Mouse (Mus musculus) hindbrain, embryonic 16.5 days (tissue): ENCODE data around the gene Git1. TPM values are rescaled to one million over a fixed set of nuclear protein-coding genes. Genes with fewer than 3 reads are reported as not detected.

Experiments used
- ATAC-seq: fragments of 200-750 bp; cut with Nextera tagmentation; 2 replicates; pipeline ENCODE4 v1.8.0; 2017; ENCODE audit warnings: moderate TSS enrichment, moderate library complexity
- H3K27ac ChIP-seq: fragments of 300-500 bp; sonication (generic); 2 replicates; pipeline ENCODE4 v1.5.1; 2014; ENCODE audit warnings: low read depth, mild to moderate bottlenecking, control low read depth, low read length, moderate library complexity
- H3K27me3 ChIP-seq: fragments of 300-500 bp; sonication (generic); replicated peaks from 2 replicates; pipeline ENCODE4 v1.6.1; 2014; ENCODE audit warnings: low read length; ENCODE audit not compliant: control insufficient read depth, insufficient read depth
- H3K36me3 ChIP-seq: fragments of 300-500 bp; sonication (generic); 2 replicates; pipeline ENCODE4 v1.6.1; 2014; ENCODE audit warnings: mild to moderate bottlenecking, low read length, moderate library complexity, mixed read lengths; ENCODE audit not compliant: control insufficient read depth, insufficient read depth
- H3K4me1 ChIP-seq: fragments of 300-500 bp; sonication (generic); 2 replicates; pipeline ENCODE4 v1.6.1; 2014; ENCODE audit warnings: low read depth, low read length; ENCODE audit not compliant: control insufficient read depth, insufficient read depth
- H3K4me2 ChIP-seq: fragments of 300-500 bp; sonication (generic); 2 replicates; pipeline ENCODE4 v1.6.1; 2014; ENCODE audit warnings: mild to moderate bottlenecking, low read length, control low read depth, moderate library complexity
- H3K4me3 ChIP-seq: fragments of 300-500 bp; sonication (generic); 2 replicates; pipeline ENCODE4 v1.5.1; 2014; ENCODE audit warnings: mild to moderate bottlenecking, low read length, control low read depth, moderate library complexity
- H3K9ac ChIP-seq: fragments of 300-500 bp; sonication (generic); 2 replicates; pipeline ENCODE4 v1.6.1; 2014; ENCODE audit warnings: low read depth, mild to moderate bottlenecking, control low read depth, low read length, moderate library complexity
- H3K9me3 ChIP-seq: fragments of 300-500 bp; sonication (generic); 2 replicates; pipeline ENCODE4 v1.6.1; 2014; ENCODE audit warnings: mild to moderate bottlenecking, low read length, moderate library complexity; ENCODE audit not compliant: control insufficient read depth
- WGBS: fragments of 180-500 bp; shearing (Covaris S2); extraction: QIAGEN DNeasy Blood & Tissue Kit; methylation state at CpG from one replicate; pipeline ENCODE4 v1.1.7; 2014; 5-methylcytosine and 5-hydroxymethylcytosine counted together
- polyA plus RNA-seq: library from polyadenylated mRNA; unstranded; fragments of >200 nt; fragmentation: Nextera tagmentation; extraction: Ambion mirVana; gene quantifications from 2 replicates; pipeline ENCODE4 v1.2.1, GENCODE M21; 2015

Gene Git1
- polyA plus RNA-seq, 1 experiment from 2014 or later = 14.0 TPM

DNA sequence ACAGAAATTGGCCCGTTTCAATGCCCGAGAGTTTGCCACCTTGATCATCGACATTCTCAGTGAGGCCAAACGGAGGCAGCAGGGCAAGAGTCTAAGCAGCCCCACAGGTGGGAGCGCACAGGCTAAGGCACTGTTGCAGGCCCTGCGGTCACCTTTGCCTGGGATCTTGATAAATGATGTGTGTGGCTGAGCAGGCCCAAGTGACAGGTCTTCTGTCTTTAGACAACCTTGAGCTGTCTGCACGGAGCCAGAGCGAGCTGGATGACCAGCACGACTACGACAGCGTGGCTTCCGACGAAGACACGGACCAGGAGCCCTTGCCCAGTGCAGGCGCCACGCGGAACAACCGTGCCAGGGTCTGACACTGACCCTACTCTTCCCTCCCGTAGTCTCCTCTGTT, 11.0 kb downstream of the Git1 start:
- H3K36me3 ChIP-seq = peaks cover 40% of the 10 kb centered on the region
- H3K9me3 ChIP-seq = no peaks in the 10 kb centered on the region
- no peak overlapping the region for H3K9ac ChIP-seq
- no peak overlapping the region for H3K27ac ChIP-seq
- H3K27me3 ChIP-seq = no peaks in the 10 kb centered on the region
- H3K4me1 ChIP-seq = peaks cover 19% of the 10 kb centered on the region
- no peak for ATAC-seq
- H3K4me2 ChIP-seq = no peak overlapping the region
- WGBS = 95% methylated on average over 19 of the region's 19 CpGs
- no peak overlapping the region for H3K4me3 ChIP-seq

DNA sequence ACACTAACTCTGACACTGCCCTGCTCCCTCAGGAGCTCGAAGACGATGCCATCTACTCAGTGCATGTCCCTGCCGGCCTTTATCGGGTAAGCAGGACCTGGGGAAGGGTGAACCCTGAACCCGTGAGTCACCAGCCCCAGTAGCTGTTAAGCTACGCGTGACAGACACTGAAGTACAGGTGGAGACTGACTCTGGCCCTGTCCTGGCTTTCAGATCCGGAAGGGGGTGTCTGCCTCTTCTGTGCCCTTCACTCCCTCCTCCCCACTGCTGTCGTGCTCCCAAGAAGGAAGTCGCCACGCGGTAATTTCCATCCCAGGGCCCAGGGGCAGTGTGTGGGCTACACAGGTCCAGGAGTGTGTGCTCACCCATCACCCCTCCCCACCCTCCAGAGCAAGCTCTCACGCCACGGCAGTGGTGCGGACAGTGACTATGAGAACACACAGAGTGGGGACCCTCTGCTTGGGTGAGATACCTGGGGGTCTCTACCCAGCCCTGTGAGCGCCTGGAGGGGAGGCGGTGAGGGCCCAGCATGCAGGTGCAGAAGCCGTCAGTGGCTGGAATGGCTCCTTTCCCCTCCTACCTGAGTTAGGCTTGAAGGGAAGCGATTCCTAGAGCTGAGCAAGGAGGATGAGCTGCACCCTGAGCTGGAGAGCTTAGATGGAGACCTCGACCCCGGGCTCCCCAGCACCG, 12.1 kb downstream of the Git1 start:
- ATAC-seq = no peak
- no peak overlapping the region for H3K4me2 ChIP-seq
- H3K27me3 ChIP-seq = no peaks in the 10 kb centered on the region
- H3K9ac ChIP-seq = no peak overlapping the region
- peaks cover 31% of the 10 kb centered on the region for H3K36me3 ChIP-seq
- H3K4me3 ChIP-seq = no peak overlapping the region
- peaks cover 12% of the 10 kb centered on the region for H3K4me1 ChIP-seq
- H3K27ac ChIP-seq = no peak overlapping the region
- H3K9me3 ChIP-seq = no peaks in the 10 kb centered on the region
- WGBS = 91% methylated on average over 22 of the region's 22 CpGs

DNA sequence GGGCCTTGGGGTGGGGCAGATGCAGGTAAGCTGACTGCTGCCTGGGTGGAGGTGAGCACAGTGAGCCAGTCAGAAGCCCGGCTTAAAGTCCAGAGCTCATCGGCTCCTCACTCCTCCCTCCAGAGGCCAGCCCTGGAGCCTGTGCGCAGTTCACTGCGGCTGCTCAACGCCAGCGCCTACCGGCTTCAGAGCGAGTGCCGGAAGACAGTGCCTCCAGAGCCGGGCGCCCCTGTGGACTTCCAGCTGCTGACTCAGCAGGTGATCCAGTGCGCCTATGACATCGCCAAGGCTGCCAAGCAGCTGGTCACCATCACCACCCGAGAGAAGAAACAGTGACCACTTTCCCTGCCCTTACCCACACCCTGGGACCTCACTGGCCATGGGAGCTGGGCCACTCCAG, 12.9 kb downstream of the Git1 start:
- no peaks in the 10 kb centered on the region for H3K9me3 ChIP-seq
- H3K9ac ChIP-seq = no peak overlapping the region
- no peak overlapping the region for H3K27ac ChIP-seq
- H3K4me2 ChIP-seq = no peak overlapping the region
- WGBS = 78% methylated on average over 13 of the region's 14 CpGs
- no peaks in the 10 kb centered on the region for H3K27me3 ChIP-seq
- H3K4me1 ChIP-seq = peaks cover 7% of the 10 kb centered on the region
- H3K4me3 ChIP-seq = no peak overlapping the region
- ATAC-seq = no peak
- H3K36me3 ChIP-seq = peaks cover 27% of the 10 kb centered on the region

GRCm38 (mm10) chr11:77506941-77507340, 13.6 kb downstream of the Git1 start:
- Histone ChIP-seq H3K27ac (no peak overlapping the region), H3K4me3 (no peak overlapping the region), H3K4me2 (no peak overlapping the region), H3K27me3 (no peaks in the 10 kb centered on the region), H3K4me1 (peaks cover 7% of the 10 kb centered on the region), H3K9ac (no peak overlapping the region), H3K9me3 (no peaks in the 10 kb centered on the region), H3K36me3 (peaks cover 27% of the 10 kb centered on the region)
- no peak for ATAC-seq
- WGBS = 86% methylated on average over 6 of the region's 6 CpGs

DNA sequence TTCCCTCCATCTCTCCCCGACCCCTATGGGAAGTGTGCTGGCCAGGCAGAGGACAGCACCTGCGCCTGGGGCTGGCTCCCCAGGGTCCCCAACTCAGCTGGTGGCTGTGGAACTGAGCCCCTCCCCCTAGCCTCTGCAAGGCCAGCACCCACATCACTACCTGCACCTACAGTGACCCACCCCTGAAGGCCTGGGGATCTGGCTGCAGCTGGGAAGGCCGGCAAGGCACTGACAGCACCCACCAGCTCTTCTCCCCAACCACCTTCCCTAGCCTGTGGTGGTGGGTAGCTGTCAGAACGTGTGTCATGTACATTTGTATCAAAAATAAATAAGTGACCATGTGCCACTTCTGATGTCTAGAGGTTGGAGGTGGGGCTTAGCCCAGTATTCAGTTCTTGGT, 14.1 kb downstream of the Git1 start:
- Histone ChIP-seq H3K27ac (no peak overlapping the region), H3K4me3 (no peak overlapping the region), H3K9me3 (no peaks in the 10 kb centered on the region), H3K4me1 (peaks cover 9% of the 10 kb centered on the region), H3K27me3 (no peaks in the 10 kb centered on the region), H3K4me2 (no peak overlapping the region), H3K9ac (no peak overlapping the region), H3K36me3 (peaks cover 27% of the 10 kb centered on the region)
- 0 out of 2 replicates have a peak, but pooled peaks have one; percentile 5 for ATAC-seq
- WGBS = 75% methylated on average over 4 of the region's 4 CpGs

DNA sequence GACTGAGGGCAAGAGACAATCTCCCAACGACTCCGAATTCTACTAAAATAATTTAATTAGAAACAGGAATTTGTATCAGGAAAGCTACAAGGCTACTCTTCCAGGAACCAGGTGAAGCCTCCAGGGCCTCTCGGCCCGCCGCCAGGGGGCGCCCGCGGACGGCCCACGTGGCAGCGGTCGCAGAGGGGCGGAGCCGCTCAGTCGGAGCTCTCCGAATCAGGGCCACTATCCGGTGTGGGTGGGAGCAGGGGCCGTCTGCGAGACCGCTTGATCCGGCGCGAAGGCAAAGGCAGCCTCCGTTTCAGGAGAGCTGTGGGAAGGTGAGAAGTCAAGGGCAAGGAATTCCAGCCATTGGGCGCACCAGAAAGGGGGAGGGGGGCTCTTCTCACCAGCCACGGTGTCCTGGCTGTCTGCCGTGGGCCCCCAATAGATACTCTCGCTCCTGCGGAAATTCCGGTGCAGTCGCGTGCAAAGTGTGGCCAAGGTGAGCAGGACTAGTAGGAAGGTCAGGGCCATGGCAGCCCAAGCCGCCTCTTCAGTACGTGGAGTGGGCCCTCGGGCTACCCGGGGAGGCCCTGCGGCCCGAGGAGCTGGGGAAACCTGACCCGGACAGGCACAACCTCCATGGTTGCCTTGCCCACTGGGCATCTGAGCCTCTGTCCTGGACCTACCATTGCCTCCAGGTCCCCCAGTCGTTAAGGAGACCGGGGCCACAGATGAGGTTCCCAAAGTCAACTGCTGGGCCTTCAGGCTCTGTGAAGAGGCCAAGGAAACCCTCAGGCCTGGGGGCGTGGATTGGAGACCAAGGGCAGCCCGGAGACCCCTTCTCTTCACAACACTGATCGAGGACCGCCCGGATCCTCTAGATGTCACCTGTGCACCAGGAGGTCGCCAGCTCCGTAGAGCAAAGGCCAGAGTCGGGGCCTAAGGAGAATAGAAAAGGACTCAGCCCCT, 15.0 kb downstream of the Git1 start:
- peak overlapping the region; percentile 41 for H3K4me3 ChIP-seq
- peak overlapping the region; percentile 68 for H3K4me2 ChIP-seq
- no peaks in the 10 kb centered on the region for H3K27me3 ChIP-seq
- H3K27ac ChIP-seq = no peak overlapping the region
- H3K36me3 ChIP-seq = peaks cover 24% of the 10 kb centered on the region
- H3K9ac ChIP-seq = peak overlapping the region; percentile 54
- no peaks in the 10 kb centered on the region for H3K9me3 ChIP-seq
- ATAC-seq = peak; percentile 60
- 21% methylated on average over 49 of the region's 49 CpGs for WGBS
- peaks cover 11% of the 10 kb centered on the region for H3K4me1 ChIP-seq

DNA sequence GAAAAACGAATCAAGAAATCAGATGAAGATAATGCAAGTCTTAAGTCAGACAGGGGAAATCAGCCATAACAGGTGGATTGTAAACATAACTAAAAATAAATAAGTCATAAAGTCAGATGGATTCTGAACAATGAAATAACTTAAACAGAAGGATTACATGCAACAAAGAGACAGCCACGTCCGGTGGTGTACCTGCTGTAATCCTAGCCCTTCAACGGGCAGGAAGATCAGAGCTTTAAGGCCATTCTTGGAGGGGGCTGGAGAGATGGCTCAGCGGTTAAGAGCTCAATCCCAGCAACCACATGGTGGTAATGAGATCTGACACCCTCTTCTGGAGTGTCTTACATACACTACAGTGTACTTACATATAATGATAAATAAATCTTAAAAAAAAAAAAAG, 18.0 kb downstream of the Git1 start:
- Histone ChIP-seq H3K27me3 (no peaks in the 10 kb centered on the region), H3K36me3 (peaks cover 8% of the 10 kb centered on the region), H3K4me2 (no peak overlapping the region), H3K4me1 (peaks cover 27% of the 10 kb centered on the region), H3K9ac (no peak overlapping the region), H3K27ac (no peak overlapping the region), H3K9me3 (no peaks in the 10 kb centered on the region), H3K4me3 (no peak overlapping the region)
- WGBS = 86% methylated on average over 5 of the region's 5 CpGs
- no peak for ATAC-seq

- H3K9ac ChIP-seq = peak overlapping the region; percentile 70
- WGBS = under 1% methylated on average over 72 of the region's 84 CpGs
- ATAC-seq = peak; percentile 78
- no peaks in the 10 kb centered on the region for H3K27me3 ChIP-seq
- no peaks in the 10 kb centered on the region for H3K9me3 ChIP-seq
- H3K4me1 ChIP-seq = peaks cover 25% of the 10 kb centered on the region
- H3K36me3 ChIP-seq = no peaks in the 10 kb centered on the region
- H3K27ac ChIP-seq = 0 out of 2 replicates have a peak overlapping the region, but pooled peaks have one; percentile 23
- H3K4me3 ChIP-seq = peak overlapping the region; percentile 66
- peak overlapping the region; percentile 95 for H3K4me2 ChIP-seq
Observed at GRCm38 (mm10) chr11:77512891-77513810, 19.8 kb downstream of the Git1 start.
